Mouse (Mus musculus): Measurements from ENCODE around the gene Hsfy2. TPM values are rescaled to one million over a fixed set of nuclear protein-coding genes. Genes with fewer than 3 reads are reported as not detected.

Gene Hsfy2
- not detected in 2 replicates for polyA plus RNA-seq (2014; fragmentation: Nextera tagmentation; extraction: Ambion mirVana)

- Histone ChIP-seq H3K4me2 (no peak within 1 kb of the TSS), H3K27me3 (ENCODE audit: control insufficient read depth, insufficient read depth, low read length) (no peaks in the 10 kb centered on the region), H3K9ac (ENCODE audit: low read depth, low read length) (no peak within 1 kb of the TSS), H3K9me3 (replicated peaks; ENCODE audit: control insufficient read depth, low read length) (no peaks in the 10 kb centered on the region), H3K27ac (ENCODE audit: low read depth, low read length) (no peak within 1 kb of the TSS), H3K4me1 (ENCODE audit: control insufficient read depth, insufficient read depth, low read length) (no peaks in the 10 kb centered on the region), H3K4me3 (ENCODE audit: low read depth, low read length) (no peak within 1 kb of the TSS), H3K36me3 (ENCODE audit: control insufficient read depth, insufficient read depth, low read length) (no peaks in the 10 kb centered on the region)
- 72% methylated on average over 2 of the region's 2 CpGs for whole genome bisulfite sequencing (ENCODE audit: insufficient replicate concordance)
- no peak for ATAC-seq (replicated peaks; ENCODE audit: insufficient number of reproducible peaks, low FRiP score, low TSS enrichment)
These were observed at the start of gene Hsfy2 for GRCm38 (mm10) chr1:56637335-56637734. Gene Hsfy2, minus strand, starts transcription at chr1:56637435.

GRCm38 (mm10) chr1:56685053-56685557, 47.9 kb upstream of the Hsfy2 start:
- no peak overlapping the region for H3K27ac ChIP-seq (ENCODE audit: low read depth, low read length)
- H3K9ac ChIP-seq (ENCODE audit: low read depth, low read length), result no peak overlapping the region
- no peak overlapping the region for H3K4me3 ChIP-seq (ENCODE audit: low read depth, low read length)
- H3K4me2 ChIP-seq, result no peak overlapping the region
- 91% methylated on average over 1 of the region's 1 CpGs for WGBS (ENCODE audit: insufficient replicate concordance)
- no peaks in the 10 kb centered on the region for H3K36me3 ChIP-seq (ENCODE audit: control insufficient read depth, insufficient read depth, low read length)
- H3K27me3 ChIP-seq (ENCODE audit: control insufficient read depth, insufficient read depth, low read length), result no peaks in the 10 kb centered on the region
- no peak for ATAC-seq (replicated peaks; ENCODE audit: insufficient number of reproducible peaks, low FRiP score, low TSS enrichment)
- H3K9me3 ChIP-seq (replicated peaks; ENCODE audit: control insufficient read depth, low read length), result no peaks in the 10 kb centered on the region
- H3K4me1 ChIP-seq (ENCODE audit: control insufficient read depth, insufficient read depth, low read length), result no peaks in the 10 kb centered on the region

- Histone ChIP-seq H3K27me3 (ENCODE audit: control insufficient read depth, insufficient read depth, low read length) (no peaks in the 10 kb centered on the region), H3K36me3 (ENCODE audit: control insufficient read depth, insufficient read depth, low read length) (no peaks in the 10 kb centered on the region), H3K27ac (ENCODE audit: low read depth, low read length) (no peak overlapping the region), H3K4me2 (no peak overlapping the region), H3K9ac (ENCODE audit: low read depth, low read length) (no peak overlapping the region), H3K9me3 (replicated peaks; ENCODE audit: control insufficient read depth, low read length) (no peaks in the 10 kb centered on the region), H3K4me3 (ENCODE audit: low read depth, low read length) (no peak overlapping the region), H3K4me1 (ENCODE audit: control insufficient read depth, insufficient read depth, low read length) (no peaks in the 10 kb centered on the region)
- no peak for ATAC-seq (replicated peaks; ENCODE audit: insufficient number of reproducible peaks, low FRiP score, low TSS enrichment)
These were observed 47.3 kb upstream of the Hsfy2 start for GRCm38 (mm10) chr1:56684512-56684911.

- WGBS (ENCODE audit: insufficient replicate concordance), result 84% methylated on average over 2 of the region's 2 CpGs
- Histone ChIP-seq H3K4me2 (no peak overlapping the region), H3K4me3 (ENCODE audit: low read depth, low read length) (no peak overlapping the region), H3K27ac (ENCODE audit: low read depth, low read length) (no peak overlapping the region), H3K4me1 (ENCODE audit: control insufficient read depth, insufficient read depth, low read length) (no peaks in the 10 kb centered on the region), H3K9ac (ENCODE audit: low read depth, low read length) (no peak overlapping the region), H3K27me3 (ENCODE audit: control insufficient read depth, insufficient read depth, low read length) (no peaks in the 10 kb centered on the region), H3K36me3 (ENCODE audit: control insufficient read depth, insufficient read depth, low read length) (no peaks in the 10 kb centered on the region), H3K9me3 (replicated peaks; ENCODE audit: control insufficient read depth, low read length) (no peaks in the 10 kb centered on the region)
- no peak for ATAC-seq (replicated peaks; ENCODE audit: insufficient number of reproducible peaks, low FRiP score, low TSS enrichment)
These were observed 44.0 kb upstream of the Hsfy2 start for GRCm38 (mm10) chr1:56681258-56681657.

DNA sequence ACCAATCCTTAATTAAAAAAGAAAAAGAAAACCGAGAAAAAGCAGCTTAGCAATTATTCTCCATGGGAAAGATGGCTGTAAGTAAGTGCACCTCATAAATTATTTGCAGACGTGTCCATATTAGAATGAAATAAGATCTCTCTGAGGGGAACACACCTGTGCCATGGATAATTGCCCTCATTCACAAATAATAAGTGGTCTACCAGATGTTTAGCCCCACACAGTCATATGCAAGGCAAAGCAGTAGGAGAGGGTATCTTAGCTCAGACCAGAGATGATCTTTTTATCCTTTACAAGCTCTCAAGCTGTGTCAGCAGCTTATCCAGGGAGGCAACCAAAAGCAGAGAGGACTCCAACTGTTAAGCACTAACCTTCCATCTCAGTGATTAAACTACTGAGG, 38.0 kb upstream of the Hsfy2 start:
- Histone ChIP-seq H3K27ac (ENCODE audit: low read depth, low read length) (no peak overlapping the region), H3K36me3 (ENCODE audit: control insufficient read depth, insufficient read depth, low read length) (no peaks in the 10 kb centered on the region), H3K4me1 (ENCODE audit: control insufficient read depth, insufficient read depth, low read length) (no peaks in the 10 kb centered on the region), H3K9ac (ENCODE audit: low read depth, low read length) (no peak overlapping the region), H3K9me3 (replicated peaks; ENCODE audit: control insufficient read depth, low read length) (no peaks in the 10 kb centered on the region), H3K4me3 (ENCODE audit: low read depth, low read length) (no peak overlapping the region), H3K27me3 (ENCODE audit: control insufficient read depth, insufficient read depth, low read length) (no peaks in the 10 kb centered on the region), H3K4me2 (no peak overlapping the region)
- 54% methylated on average over 2 of the region's 2 CpGs for WGBS (ENCODE audit: insufficient replicate concordance)
- ATAC-seq (replicated peaks; ENCODE audit: insufficient number of reproducible peaks, low FRiP score, low TSS enrichment), result no peak

DNA sequence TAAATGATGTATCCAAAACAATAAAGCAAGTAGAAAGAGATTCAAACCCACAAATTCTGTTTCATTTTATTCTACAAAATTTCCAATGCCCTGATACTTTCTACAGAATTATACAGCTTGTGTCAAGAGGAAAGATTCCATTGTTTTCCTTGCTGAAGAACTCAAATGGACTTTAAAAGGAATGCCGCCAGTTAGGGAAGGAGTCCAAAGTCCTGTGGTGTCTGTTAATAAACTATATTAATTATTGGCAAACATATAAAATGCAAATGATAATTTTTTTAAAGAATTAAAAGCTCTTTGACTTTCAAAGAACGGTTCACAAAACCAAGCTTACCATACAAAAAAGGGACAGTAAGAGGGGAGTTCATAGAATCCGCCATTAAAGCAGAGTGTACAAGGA, 37.4 kb upstream of the Hsfy2 start:
- H3K4me1 ChIP-seq (ENCODE audit: control insufficient read depth, insufficient read depth, low read length), result no peaks in the 10 kb centered on the region
- no peak overlapping the region for H3K9ac ChIP-seq (ENCODE audit: low read depth, low read length)
- H3K27ac ChIP-seq (ENCODE audit: low read depth, low read length), result no peak overlapping the region
- H3K36me3 ChIP-seq (ENCODE audit: control insufficient read depth, insufficient read depth, low read length), result no peaks in the 10 kb centered on the region
- WGBS (ENCODE audit: insufficient replicate concordance), result 88% methylated on average over 3 of the region's 3 CpGs
- no peak for ATAC-seq (replicated peaks; ENCODE audit: insufficient number of reproducible peaks, low FRiP score, low TSS enrichment)
- H3K27me3 ChIP-seq (ENCODE audit: control insufficient read depth, insufficient read depth, low read length), result no peaks in the 10 kb centered on the region
- no peak overlapping the region for H3K4me2 ChIP-seq
- H3K9me3 ChIP-seq (replicated peaks; ENCODE audit: control insufficient read depth, low read length), result no peaks in the 10 kb centered on the region
- no peak overlapping the region for H3K4me3 ChIP-seq (ENCODE audit: low read depth, low read length)

- Histone ChIP-seq H3K27ac (ENCODE audit: low read depth, low read length) (no peak overlapping the region), H3K27me3 (ENCODE audit: control insufficient read depth, insufficient read depth, low read length) (no peaks in the 10 kb centered on the region), H3K4me3 (ENCODE audit: low read depth, low read length) (no peak overlapping the region), H3K4me2 (no peak overlapping the region), H3K4me1 (ENCODE audit: control insufficient read depth, insufficient read depth, low read length) (no peaks in the 10 kb centered on the region), H3K9ac (ENCODE audit: low read depth, low read length) (no peak overlapping the region), H3K9me3 (replicated peaks; ENCODE audit: control insufficient read depth, low read length) (no peaks in the 10 kb centered on the region), H3K36me3 (ENCODE audit: control insufficient read depth, insufficient read depth, low read length) (no peaks in the 10 kb centered on the region)
- WGBS (ENCODE audit: insufficient replicate concordance), result 46% methylated on average over 8 of the region's 8 CpGs
- no peak for ATAC-seq (replicated peaks; ENCODE audit: insufficient number of reproducible peaks, low FRiP score, low TSS enrichment)
These were observed 34.2 kb upstream of the Hsfy2 start for GRCm38 (mm10) chr1:56671241-56671945.

GRCm38 (mm10) chr1:56670509-56670908, 33.3 kb upstream of the Hsfy2 start:
- no peak overlapping the region for H3K4me2 ChIP-seq
- H3K27me3 ChIP-seq (ENCODE audit: control insufficient read depth, insufficient read depth, low read length), result no peaks in the 10 kb centered on the region
- no peaks in the 10 kb centered on the region for H3K9me3 ChIP-seq (replicated peaks; ENCODE audit: control insufficient read depth, low read length)
- no peaks in the 10 kb centered on the region for H3K36me3 ChIP-seq (ENCODE audit: control insufficient read depth, insufficient read depth, low read length)
- no peak overlapping the region for H3K27ac ChIP-seq (ENCODE audit: low read depth, low read length)
- H3K9ac ChIP-seq (ENCODE audit: low read depth, low read length), result no peak overlapping the region
- ATAC-seq (replicated peaks; ENCODE audit: insufficient number of reproducible peaks, low FRiP score, low TSS enrichment), result no peak
- H3K4me1 ChIP-seq (ENCODE audit: control insufficient read depth, insufficient read depth, low read length), result no peaks in the 10 kb centered on the region
- 73% methylated on average over 5 of the region's 5 CpGs for WGBS (ENCODE audit: insufficient replicate concordance)
- no peak overlapping the region for H3K4me3 ChIP-seq (ENCODE audit: low read depth, low read length)

- Histone ChIP-seq H3K36me3 (ENCODE audit: control insufficient read depth, insufficient read depth, low read length) (no peaks in the 10 kb centered on the region), H3K4me3 (ENCODE audit: low read depth, low read length) (no peak overlapping the region), H3K27ac (ENCODE audit: low read depth, low read length) (no peak overlapping the region), H3K9ac (ENCODE audit: low read depth, low read length) (no peak overlapping the region), H3K27me3 (ENCODE audit: control insufficient read depth, insufficient read depth, low read length) (no peaks in the 10 kb centered on the region), H3K4me2 (no peak overlapping the region), H3K9me3 (replicated peaks; ENCODE audit: control insufficient read depth, low read length) (no peaks in the 10 kb centered on the region), H3K4me1 (ENCODE audit: control insufficient read depth, insufficient read depth, low read length) (no peaks in the 10 kb centered on the region)
- 79% methylated on average over 3 of the region's 3 CpGs for WGBS (ENCODE audit: insufficient replicate concordance)
- no peak for ATAC-seq (replicated peaks; ENCODE audit: insufficient number of reproducible peaks, low FRiP score, low TSS enrichment)
These were observed 27.4 kb upstream of the Hsfy2 start for GRCm38 (mm10) chr1:56664606-56665005.

Data from heart, embryonic 11.5 days (tissue).